Mouse (Mus musculus): Measurements from ENCODE around the gene Egfr. TPM values are rescaled to one million over a fixed set of nuclear protein-coding genes. Genes with fewer than 3 reads are reported as not detected.
A peak's percentile ranks its signal among the peaks of the same experiment; 100 is the strongest.

Egfr gene
- total and polyA plus RNA-seq, 2 experiments from 2014 or later: 12.4 to 29.3 TPM

GRCm38 (mm10) chr11:16740691-16741611 is 11.1 kb upstream of the Egfr start:
- Histone ChIP-seq H3K9ac (replicated peaks; ENCODE audit: low read length) (no peak overlapping the region), H3K27ac (peak overlapping the region; percentile 34; the same call in 1 of the 2 replicates), H3K27me3 (ENCODE audit: insufficient read depth, low read length) (no peaks in the 10 kb centered on the region), H3K36me3 (ENCODE audit: insufficient read depth, low read length) (no peaks in the 10 kb centered on the region), H3K4me3 (ENCODE audit: low read length) (no peak overlapping the region), H3K4me2 (ENCODE audit: low read depth, low read length) (no peak overlapping the region), H3K9me3 (ENCODE audit: low read length) (no peaks in the 10 kb centered on the region), H3K4me1 (ENCODE audit: insufficient read depth, low read length) (no peaks in the 10 kb centered on the region)
- peak; percentile 55; the same call in 1 of the 2 replicates for ATAC-seq
- TF ChIP-seq CTCF (IDR thresholded peaks at IDR 0.05; ENCODE audit: low read depth): no peak
- peak; percentile 46 for DNase-seq (ENCODE audit: low spot score)
- 58% methylated on average over 10 of the region's 10 CpGs for WGBS

GRCm38 (mm10) chr11:16742251-16742650 is 9.8 kb upstream of the Egfr start:
- H3K9me3 ChIP-seq (ENCODE audit: low read length): no peaks in the 10 kb centered on the region
- ATAC-seq (no peak), DNase-seq (ENCODE audit: low spot score) (no peak)
- H3K4me1 ChIP-seq (ENCODE audit: insufficient read depth, low read length): no peaks in the 10 kb centered on the region
- WGBS: 80% methylated on average over 4 of the region's 4 CpGs
- H3K9ac ChIP-seq (replicated peaks; ENCODE audit: low read length): no peak overlapping the region
- H3K4me2 ChIP-seq (ENCODE audit: low read depth, low read length): no peak overlapping the region
- H3K36me3 ChIP-seq (ENCODE audit: insufficient read depth, low read length): no peaks in the 10 kb centered on the region
- no peak overlapping the region for H3K27ac ChIP-seq
- H3K4me3 ChIP-seq (ENCODE audit: low read length): no peak overlapping the region
- no peaks in the 10 kb centered on the region for H3K27me3 ChIP-seq (ENCODE audit: insufficient read depth, low read length)
- TF ChIP-seq CTCF (IDR thresholded peaks at IDR 0.05; ENCODE audit: low read depth): no peak

GRCm38 (mm10) chr11:16742821-16743220 is 9.2 kb upstream of the Egfr start:
- Histone ChIP-seq H3K9ac (replicated peaks; ENCODE audit: low read length) (no peak overlapping the region), H3K27ac (no peak overlapping the region), H3K4me3 (ENCODE audit: low read length) (no peak overlapping the region), H3K9me3 (ENCODE audit: low read length) (no peaks in the 10 kb centered on the region), H3K4me1 (ENCODE audit: insufficient read depth, low read length) (no peaks in the 10 kb centered on the region), H3K36me3 (ENCODE audit: insufficient read depth, low read length) (no peaks in the 10 kb centered on the region), H3K4me2 (ENCODE audit: low read depth, low read length) (no peak overlapping the region), H3K27me3 (ENCODE audit: insufficient read depth, low read length) (no peaks in the 10 kb centered on the region)
- no peak for ATAC-seq
- TF ChIP-seq CTCF (IDR thresholded peaks at IDR 0.05; ENCODE audit: low read depth): no peak
- 89% methylated on average over 2 of the region's 2 CpGs for WGBS
- no peak for DNase-seq (ENCODE audit: low spot score)

DNA sequence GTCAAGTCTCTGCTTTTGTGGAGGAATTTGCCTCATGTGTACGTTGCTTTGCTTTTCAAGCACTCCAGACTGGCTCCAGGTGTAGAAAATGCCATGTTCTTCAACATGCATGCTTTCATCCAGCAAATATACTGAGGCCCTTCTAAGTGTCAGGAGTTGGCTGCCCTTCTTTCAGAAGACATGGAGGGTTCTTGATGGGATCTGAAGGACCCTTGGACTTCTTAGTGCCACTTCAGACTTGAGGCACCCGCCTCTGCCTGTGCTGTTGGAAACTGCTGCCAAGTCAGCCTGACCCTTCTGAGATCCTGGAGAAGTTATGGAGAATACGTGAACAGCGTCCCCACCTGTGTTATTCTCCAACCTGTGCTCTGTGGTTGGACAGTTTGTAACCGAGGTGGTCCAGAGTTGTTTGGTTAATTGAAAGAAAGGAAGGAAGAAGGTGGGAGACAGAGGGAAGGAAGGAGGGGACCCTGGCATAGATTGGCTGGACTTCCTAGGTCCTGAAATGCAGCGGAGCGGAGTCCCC is 483 bp upstream of the Egfr start:
- ATAC-seq: no peak
- Histone ChIP-seq H3K4me2 (ENCODE audit: low read depth, low read length) (peak overlapping the region; percentile 95), H3K36me3 (ENCODE audit: insufficient read depth, low read length) (no peaks in the 10 kb centered on the region), H3K9ac (replicated peaks; ENCODE audit: low read length) (peak overlapping the region; percentile 61), H3K27ac (peak overlapping the region; percentile 48; the same call in 1 of the 2 replicates), H3K4me3 (ENCODE audit: low read length) (peak overlapping the region; percentile 77), H3K4me1 (ENCODE audit: insufficient read depth, low read length) (no peaks in the 10 kb centered on the region), H3K27me3 (ENCODE audit: insufficient read depth, low read length) (no peaks in the 10 kb centered on the region), H3K9me3 (ENCODE audit: low read length) (no peaks in the 10 kb centered on the region)
- no peak for TF ChIP-seq CTCF (IDR thresholded peaks at IDR 0.05; ENCODE audit: low read depth)
- WGBS: 36% methylated on average over 7 of the region's 7 CpGs
- no peak for DNase-seq (ENCODE audit: low spot score)

DNA sequence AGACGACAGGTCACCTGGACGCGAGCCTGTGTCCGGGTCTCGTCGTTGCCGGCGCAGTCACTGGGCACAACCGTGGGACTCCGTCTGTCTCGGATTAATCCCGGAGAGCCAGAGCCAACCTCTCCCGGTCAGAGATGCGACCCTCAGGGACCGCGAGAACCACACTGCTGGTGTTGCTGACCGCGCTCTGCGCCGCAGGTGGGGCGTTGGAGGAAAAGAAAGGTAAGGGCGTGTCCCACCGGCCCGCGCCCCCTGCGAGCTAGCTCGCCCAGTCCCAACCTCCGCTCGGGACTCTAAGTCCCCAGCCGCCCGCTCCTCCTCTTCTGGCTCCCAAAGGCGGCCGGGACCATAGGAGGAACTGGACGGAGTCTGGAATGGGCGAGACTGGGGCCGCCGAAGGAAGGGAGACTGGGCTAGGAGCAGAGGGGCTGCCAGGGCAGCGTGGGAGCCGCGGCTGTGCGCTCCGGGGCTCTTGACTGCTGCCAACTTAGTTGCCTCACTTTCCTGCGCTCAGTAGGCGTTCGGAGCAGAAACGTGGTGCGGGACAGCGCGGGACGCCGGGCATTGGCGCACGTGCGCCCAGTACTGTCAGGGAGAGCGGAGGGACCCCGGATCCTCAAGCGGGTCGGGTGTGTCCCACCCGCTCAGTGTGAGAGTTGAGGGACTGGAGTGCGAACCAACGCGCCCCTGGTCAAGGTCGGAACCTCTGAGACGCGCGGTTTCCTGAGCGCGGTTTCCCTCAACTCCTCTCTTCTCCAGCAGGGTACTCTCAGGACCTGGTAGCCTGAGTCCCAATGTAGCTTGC is 548 bp downstream of the Egfr start:
- ATAC-seq (peak; percentile 76), DNase-seq (ENCODE audit: low spot score) (peak; percentile 45)
- H3K9me3 ChIP-seq (ENCODE audit: low read length): no peaks in the 10 kb centered on the region
- peak; percentile 49 for TF ChIP-seq CTCF (IDR thresholded peaks at IDR 0.05; ENCODE audit: low read depth)
- H3K27me3 ChIP-seq (ENCODE audit: insufficient read depth, low read length): no peaks in the 10 kb centered on the region
- no peaks in the 10 kb centered on the region for H3K4me1 ChIP-seq (ENCODE audit: insufficient read depth, low read length)
- under 1% methylated on average over 65 of the region's 68 CpGs for WGBS
- H3K27ac ChIP-seq: peak overlapping the region; percentile 48; the same call in 1 of the 2 replicates
- peak overlapping the region; percentile 77 for H3K4me3 ChIP-seq (ENCODE audit: low read length)
- no peaks in the 10 kb centered on the region for H3K36me3 ChIP-seq (ENCODE audit: insufficient read depth, low read length)
- H3K9ac ChIP-seq (replicated peaks; ENCODE audit: low read length): peak overlapping the region; percentile 61
- H3K4me2 ChIP-seq (ENCODE audit: low read depth, low read length): peak overlapping the region; percentile 95

Data from hindbrain, postnatal 0 days (tissue).